Mouse (Mus musculus) testis, postnatal 14 days (tissue): ENCODE measurements around the gene Snx3.

Source experiments
- DNase-seq: peaks from one replicate; pipeline ENCODE4 v3.0.0; 2021; ENCODE audit warnings: low spot score

Gene Snx3

DNA sequence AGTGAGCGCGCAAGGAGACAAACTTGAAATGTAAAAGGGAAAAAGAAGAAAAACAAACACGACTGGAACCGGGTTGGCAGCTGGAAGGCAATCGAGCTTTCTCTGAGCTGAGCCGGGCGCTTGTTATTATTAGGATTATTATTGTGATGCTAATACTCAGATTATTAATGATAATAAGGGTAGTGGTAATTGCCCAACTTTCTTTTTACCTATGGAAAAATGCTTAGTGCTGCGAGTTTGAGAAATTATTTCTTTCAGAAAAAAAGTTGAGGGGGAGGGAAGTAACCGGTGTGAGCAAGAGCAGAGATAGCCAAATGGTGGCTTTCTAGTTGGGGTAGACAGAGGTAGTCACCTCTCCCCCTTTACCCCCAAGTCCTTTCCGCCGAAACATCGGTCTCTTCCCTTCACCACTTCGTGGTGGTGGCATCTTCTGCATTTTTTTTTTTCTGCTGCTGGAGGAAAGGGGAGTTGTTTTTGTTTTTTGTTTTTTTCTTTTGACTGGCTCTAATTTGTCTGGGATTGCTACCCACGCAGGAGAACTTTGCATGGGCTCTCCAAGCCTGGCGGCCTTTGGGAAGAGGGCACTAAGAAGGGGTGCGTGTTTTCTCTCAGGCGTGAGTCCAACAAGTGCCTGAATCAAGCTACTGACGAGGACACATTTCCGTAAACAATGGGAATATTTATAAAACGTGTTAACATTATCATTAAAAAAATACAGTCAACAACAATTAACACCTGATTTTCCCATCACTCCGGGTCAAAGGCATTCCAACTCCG is 77.1 kb downstream of the Snx3 start:
- DNase-seq = no peak

DNA sequence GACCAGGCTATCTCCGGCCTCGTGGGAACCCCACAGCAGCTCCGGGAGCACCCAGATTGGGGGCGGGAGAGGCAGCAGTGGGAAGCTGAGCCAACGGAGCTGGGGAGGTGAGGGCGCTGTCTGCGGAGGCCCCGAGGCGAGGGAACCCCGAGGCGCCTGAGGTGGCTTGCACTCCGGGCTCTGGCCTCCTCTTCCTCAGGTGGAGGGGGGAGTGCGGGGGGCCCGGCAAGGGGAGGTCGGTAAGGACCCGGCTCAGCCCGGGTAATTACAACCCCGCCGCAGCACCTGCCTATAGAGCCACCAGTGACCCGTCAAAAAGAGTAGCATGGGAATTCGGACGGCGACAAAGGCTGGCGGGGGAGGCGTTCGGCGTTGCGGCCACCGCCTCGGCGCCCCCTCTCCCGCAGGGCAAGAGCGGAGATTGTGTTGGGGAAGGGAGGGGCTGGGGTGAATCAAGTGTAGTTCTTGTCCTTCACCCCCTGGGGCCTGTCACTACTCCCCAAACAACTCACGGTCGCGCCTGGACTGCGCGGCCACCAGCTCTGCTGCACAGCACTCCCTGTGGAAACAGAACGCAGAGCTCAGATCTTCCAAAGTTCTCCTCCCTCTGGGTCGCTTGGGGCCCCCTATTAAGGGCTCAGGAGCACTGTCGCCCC is 77.8 kb downstream of the Snx3 start:
- DNase-seq = no peak

DNA sequence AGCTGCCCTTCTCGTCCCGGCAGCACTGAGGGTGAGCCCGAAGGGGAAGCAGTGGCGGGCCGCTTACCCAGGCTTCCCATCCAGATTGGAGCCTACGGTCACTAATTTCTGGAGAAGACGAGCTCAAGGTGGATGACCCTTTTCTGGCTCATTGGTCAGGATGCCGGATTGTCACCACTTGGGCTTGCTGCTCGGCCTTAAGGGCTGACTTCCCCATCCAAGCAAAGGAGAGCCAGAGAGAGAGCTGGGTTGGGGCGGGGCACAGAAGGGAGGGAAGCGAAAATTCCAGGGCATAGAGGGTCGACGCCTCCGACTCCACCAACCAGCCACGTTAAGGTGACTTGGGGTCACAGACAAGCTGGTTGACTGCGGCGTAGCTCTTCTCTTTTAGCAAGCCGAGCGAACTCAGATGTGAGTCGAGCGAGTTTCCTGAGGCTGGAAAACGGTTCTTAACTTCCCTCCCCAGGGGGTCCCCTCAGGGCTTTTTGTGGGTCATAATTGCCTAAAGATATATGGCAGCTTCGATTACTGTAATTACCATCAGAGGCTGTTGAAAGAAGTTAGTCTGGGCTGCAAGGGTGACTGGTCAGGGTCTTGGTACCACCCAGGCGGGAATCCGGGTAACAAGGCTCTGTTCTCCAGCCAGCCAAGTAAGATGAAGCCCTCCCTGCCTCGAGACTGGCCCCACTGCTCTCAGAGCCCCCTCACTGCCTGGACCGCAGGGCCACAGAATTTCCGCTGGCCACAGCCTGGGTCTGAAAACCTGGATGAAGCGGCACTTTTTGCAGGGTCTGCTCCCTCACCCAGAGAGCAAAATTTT is 78.5 kb downstream of the Snx3 start:
- no peak for DNase-seq

DNA sequence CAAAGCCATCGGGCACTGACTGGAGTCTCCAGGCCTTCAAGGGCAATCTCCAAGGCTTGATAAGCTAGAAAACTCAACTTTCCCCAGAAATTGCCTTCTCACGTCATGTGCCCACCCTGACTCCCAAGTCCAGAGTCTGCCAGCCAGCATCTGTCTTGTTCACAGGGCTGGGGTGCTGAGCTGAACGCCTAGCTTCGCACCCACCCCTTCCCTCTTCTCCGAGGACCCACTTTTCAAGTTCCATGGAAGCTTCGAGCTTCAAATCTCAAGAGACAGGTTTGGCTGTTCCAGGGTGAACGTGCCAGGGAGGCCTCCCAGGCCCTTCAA is 79.1 kb downstream of the Snx3 start:
- no peak for DNase-seq

DNA sequence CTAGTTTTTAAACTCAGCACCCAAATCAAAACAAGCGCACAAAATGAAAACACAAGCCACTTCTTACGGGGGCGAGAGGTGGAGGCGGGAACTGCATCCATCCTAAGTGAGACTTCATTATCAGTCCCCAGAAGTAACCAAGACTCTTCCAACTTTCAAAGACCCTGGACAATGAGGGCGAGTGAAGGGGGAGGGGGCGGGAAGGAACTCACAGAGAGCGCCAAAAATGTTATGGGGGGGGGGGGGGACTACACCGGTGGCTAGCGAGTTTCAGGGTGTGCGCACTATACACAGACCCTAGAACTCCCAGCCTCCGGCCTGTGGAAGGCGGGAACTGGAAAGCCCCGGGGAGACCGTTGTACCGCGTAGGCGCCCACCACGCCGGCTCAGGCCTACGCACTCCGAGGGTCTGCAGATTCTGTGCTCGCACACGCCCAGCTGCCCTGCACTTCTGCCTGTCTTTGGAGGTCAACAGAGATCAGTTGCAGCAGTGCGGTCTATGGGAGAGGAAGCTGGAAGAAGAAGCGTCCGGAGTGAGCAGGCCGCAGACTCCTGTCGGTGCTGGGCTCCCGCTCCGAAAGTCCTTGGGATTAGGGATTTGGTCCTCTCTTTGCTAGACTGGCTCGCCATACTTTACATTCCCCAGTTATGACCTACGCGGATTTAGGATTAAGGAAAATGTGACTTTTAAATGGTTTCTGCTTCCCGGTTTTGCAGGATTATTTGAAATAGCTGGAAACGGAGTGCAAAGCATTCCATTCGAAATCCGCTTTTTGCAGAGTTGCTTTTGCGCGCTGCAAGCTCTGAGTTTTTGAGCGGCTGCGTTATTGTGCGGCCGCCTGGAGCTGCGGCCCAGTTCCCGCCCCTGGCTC is 80.1 kb downstream of the Snx3 start:
- DNase-seq = no peak

DNA sequence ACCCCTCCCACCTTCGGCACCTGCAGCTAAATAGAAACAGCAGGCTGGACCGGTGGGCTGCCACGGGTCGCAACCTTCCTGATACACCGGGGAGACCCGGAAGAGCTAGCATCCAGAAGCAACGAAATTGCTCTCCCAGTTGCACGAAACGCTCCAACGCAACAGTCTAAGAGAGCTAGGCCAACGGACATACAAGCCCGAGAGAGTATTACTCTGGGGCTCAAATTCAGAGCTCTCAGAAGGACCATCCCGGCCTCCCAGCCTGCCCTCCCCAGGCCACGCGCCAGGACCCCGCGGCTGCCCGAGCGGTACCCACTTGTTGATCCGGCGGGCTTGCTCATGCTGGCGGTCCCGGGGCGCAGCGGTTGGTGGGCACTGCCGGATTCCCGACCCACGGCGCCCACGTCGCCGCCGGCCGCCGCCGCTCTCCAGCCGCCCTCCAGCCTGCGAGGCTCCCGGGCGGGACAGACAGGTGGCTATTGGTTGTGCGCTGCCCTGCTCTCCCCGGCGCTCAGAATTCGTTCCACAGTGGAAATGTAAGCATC is 80.8 kb downstream of the Snx3 start:
- peak; percentile 34 for DNase-seq

DNA sequence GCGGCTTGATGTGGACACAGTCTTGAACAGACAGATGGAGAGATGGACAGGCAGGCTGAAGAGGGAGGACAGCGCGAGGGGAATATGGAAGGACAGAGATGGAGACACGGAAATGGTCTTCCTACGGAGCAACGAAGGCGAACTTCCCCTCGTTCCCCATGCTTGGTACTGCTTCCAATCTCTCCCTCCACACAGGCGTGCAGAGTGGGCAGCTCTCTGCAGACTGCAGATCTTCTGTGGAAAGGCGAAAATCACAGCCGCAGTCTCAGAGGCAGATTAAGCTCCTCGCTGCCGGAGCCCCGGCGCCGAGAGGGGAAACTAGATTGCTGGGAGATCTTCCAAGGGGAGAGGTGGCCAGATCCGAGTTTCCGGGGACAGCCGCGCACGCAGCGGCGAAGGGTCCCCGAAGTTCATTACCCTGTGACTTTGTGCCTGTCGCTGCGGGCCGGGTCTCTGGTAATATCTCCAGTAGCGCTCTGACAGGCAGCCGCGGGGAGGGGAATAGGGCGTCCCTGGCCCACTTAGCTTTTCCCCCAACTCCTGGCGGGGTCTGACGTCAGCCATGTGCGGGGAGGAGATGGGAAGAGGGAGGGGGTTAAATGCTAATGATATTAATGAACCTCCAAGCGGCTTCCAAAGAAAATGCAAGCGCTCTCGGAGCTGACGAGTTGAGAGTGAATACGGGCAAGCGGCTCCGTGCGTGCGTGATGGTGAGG is 81.5 kb downstream of the Snx3 start, which contains the start of the genes Nr2e1 and Ostm1:
TSS of gene Nr2e1 (minus strand) at position 476 of the 716 bp plus-strand sequence.
TSS of gene Ostm1 (plus strand) at position 666 of the 716 bp plus-strand sequence.
- peak; percentile 22 for DNase-seq

DNA sequence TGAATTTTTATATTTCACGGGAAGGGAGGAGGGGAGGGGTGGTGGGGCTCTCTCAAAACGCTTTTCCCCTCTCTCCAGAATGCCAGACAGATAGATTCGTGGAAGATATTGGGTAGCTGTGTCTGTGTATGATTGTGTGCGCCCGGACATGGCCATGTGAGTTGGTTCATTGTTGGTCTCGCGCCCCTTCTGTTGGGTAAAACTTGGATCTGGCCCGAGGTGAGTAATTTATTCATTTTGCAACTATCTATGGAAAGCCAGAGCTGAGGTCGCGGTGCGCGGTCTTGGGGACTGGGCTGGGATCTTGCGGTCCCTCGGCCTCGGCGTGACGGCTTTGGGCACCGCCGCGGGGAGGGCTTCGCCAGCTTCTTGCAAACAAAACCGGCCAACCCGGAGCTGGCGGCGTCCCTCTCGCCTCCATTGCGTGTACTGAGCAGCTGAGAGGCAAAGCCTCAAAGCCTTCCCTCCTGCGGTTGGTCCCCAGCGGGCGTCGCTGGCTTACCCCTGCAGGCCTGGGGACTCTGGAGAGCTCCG is 82.1 kb downstream of the Snx3 start:
- no peak for DNase-seq

DNA sequence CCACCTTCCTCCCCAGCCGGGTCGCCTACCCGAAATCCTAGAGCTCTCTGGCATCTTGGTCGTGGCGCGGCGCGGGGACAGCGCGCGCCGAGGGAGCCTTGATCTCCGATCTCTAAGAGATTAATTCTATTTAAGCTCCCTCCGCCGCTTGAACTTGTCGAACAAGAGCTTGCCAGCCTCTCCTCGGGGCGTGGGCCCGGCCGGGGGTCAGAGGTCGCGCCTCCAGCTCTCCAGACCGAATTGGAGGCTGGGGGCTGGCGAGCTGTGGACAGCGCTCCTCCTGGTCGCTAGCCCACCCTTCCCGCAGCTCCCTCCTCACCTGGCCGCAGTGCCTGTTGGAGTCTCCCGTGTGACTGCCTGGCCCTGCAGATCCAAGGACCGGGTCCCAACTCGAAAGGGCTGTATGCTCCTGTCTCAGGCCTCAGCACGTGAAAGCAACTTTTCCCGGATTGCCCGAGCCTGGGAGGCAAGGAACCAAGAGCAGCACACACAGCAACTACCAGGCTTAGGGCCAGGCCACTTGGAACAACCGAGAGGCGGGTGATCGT is 82.7 kb downstream of the Snx3 start:
- DNase-seq = no peak
